Mouse (Mus musculus): ENCODE data around the gene Mrpl12. TPM values are rescaled to one million over a fixed set of nuclear protein-coding genes. Genes with fewer than 3 reads are reported as not detected.

Gene Mrpl12
- total and polyA plus RNA-seq, 3 experiments, result 374 to 461 (median 457) TPM

DNA sequence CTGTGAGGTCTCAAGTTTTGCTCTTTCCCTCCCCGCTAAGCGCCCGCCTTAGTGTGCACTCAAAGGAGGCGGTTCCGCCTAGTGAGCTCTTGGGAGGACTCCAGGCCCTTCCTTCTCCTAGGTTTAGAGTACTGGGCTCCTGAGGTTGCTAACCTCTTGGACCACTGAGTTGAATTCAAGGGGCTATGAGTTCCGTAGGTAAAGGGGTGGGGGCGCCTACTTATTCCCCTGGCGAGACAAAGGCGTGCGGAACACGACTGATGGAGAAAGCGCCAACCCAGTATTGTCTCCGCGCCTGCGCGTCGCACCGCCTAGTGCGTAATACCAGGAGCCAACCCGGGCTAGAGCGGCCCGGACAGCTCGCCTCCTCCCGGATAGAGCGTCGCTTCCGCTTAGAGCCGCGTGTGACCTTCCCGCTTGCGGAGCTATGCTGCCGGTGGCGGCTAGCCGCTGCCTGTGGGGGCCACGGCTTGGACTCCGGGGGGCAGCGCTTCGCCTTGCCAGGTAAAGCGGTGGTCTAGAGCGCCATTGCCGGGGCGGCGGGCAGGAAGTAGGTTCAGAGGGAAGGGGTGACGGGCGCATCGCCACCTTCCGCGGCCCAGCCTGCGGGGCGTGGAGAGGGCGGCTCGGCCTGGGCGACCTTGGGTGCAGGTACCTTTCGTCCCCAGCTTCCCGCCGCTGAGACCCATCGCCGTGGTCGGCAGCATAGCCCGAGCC lies at the start of gene Mrpl12 (continued):
- TF ChIP-seq KAT2A (conservative IDR thresholded peaks at IDR 0.05; ENCODE audit: low read depth, low read length) (peak; percentile 92), MEF2A (IDR thresholded peaks at IDR 0.05; ENCODE audit: extremely low read depth, insufficient replicate concordance, low read depth, low read length, poor library complexity, severe bottlenecking) (no peak), GABPA (IDR thresholded peaks at IDR 0.05; ENCODE audit: low read depth, low read length) (peak; percentile 49; the same call in 1 of the 2 replicates)

DNA sequence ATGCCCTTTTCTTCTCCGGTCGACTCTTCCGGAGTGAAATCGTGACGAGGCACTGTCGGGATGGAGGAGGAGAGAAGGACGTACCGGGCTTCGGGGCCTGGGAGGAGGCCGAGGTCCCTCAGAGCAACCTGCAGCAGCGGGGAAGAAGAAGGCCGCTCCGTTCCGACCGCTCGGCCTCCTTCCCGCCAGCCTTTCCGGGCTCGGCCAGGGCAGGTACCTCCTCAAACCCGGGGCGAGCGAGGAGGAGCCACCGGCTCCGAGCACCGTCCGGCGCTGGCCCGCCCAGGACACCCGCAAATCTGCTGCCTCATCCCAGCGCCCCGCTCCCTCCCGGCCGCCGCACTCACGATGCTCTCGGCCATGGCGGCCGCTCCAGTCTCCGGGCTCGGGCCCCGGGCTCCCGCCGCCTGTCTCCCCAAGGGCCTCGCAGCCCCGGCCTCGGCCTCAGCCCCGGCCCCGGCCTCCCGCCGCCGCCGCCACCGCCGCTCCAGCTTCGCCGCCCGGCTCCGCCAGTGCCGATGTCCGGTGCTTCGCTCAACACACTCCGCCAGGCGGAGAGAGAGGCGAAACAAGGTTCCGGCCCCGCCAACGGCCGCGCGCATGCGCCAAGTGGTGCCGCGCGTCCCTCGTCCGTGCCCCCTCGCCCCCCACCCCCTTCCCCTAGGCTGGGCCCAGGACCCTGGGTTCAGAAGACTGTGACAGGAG lies 47.1 kb upstream of the Mrpl12 start, which contains the start of gene Nploc4:
Gene Nploc4, minus strand, starts transcription at position 557 of the 705 bp plus-strand sequence.
- peaks cover 37% of the 10 kb centered on the region for H3K79me2 ChIP-seq (ENCODE audit: control insufficient read depth, insufficient read depth, low read length, poor library complexity)
- H3K9ac ChIP-seq (ENCODE audit: control insufficient read depth, low read depth, low read length, poor library complexity, severe bottlenecking), result peak within 1 kb of the TSS; percentile 97
- H3K27me3 ChIP-seq (ENCODE audit: control insufficient read depth in 1 of 2, insufficient read depth in 2 of 2, low read length in 2 of 2), result no peaks in the 10 kb centered on the region
- H3K27ac ChIP-seq (ENCODE audit: control insufficient read depth, low read depth, low read length), result peak within 1 kb of the TSS; percentile 84
- peak within 1 kb of the TSS; percentile 95 to 100 for H3K4me3 ChIP-seq (ENCODE audit: control insufficient read depth in 1 of 2, insufficient read depth in 1 of 2, low read depth in 2 of 2, low read length in 2 of 2)
- H3K4me1 ChIP-seq (ENCODE audit: control insufficient read depth in 1 of 2, insufficient read depth in 2 of 2, low read length in 2 of 2), result peaks cover 6 to 12% of the 10 kb centered on the region in 2 experiments
- H3K36me3 ChIP-seq (ENCODE audit: control insufficient read depth in 1 of 2, insufficient read depth in 2 of 2, low read length in 2 of 2), result peaks cover 15 to 23% of the 10 kb centered on the region in 2 experiments
- DNase-seq (ENCODE audit: low read depth, low spot score), result peak; percentile 94
- no peaks in the 10 kb centered on the region for H3K9me3 ChIP-seq (replicated peaks; ENCODE audit: insufficient read depth, low read length)
- TF ChIP-seq NELFE (IDR thresholded peaks at IDR 0.05; ENCODE audit: low read depth, low read length) (peak; percentile 91), MEF2A (IDR thresholded peaks at IDR 0.05; ENCODE audit: extremely low read depth, insufficient replicate concordance, low read depth, low read length, poor library complexity, severe bottlenecking) (no peak), MAZ (IDR thresholded peaks at IDR 0.05; ENCODE audit: low read depth, low read length) (peak; percentile 34; the same call in 1 of the 2 replicates), ZC3H11A (IDR thresholded peaks at IDR 0.05; ENCODE audit: low read depth, low read length) (0 out of 2 replicates have a peak, but pooled peaks have one; percentile 25), E2F4 (IDR thresholded peaks at IDR 0.05; ENCODE audit: borderline replicate concordance, low read depth, low read length) (no peak), MYC (IDR thresholded peaks at IDR 0.05; ENCODE audit: low read depth, low read length) (no peak), ZKSCAN1 (IDR thresholded peaks at IDR 0.05; ENCODE audit: low read depth, low read length) (no peak), SMC3 (IDR thresholded peaks at IDR 0.05; ENCODE audit: low read depth, low read length) (no peak), CHD2 (IDR thresholded peaks at IDR 0.05; ENCODE audit: low read length) (no peak), JUND (IDR thresholded peaks at IDR 0.05; ENCODE audit: low read depth, low read length) (no peak), POLR2AphosphoS2 (IDR thresholded peaks at IDR 0.05; ENCODE audit: low read length) (no peak; the same call in 1 of the 2 replicates), TCF12 (IDR thresholded peaks at IDR 0.05; ENCODE audit: low read depth, low read length) (peak; percentile 86), BHLHE40 (IDR thresholded peaks at IDR 0.05; ENCODE audit: borderline replicate concordance, low read depth, low read length) (no peak), ZMIZ1 (IDR thresholded peaks at IDR 0.05; ENCODE audit: low read depth, low read length) (0 out of 2 replicates have a peak, but pooled peaks have one; percentile 53), MAFK (IDR thresholded peaks at IDR 0.05; ENCODE audit: borderline replicate concordance, low read depth, low read length) (no peak), RAD21 (IDR thresholded peaks at IDR 0.05; ENCODE audit: low read depth, low read length) (no peak), TBP (IDR thresholded peaks at IDR 0.05; ENCODE audit: low read depth, low read length) (peak; percentile 69; the same call in 1 of the 2 replicates), POLR2A (IDR thresholded peaks at IDR 0.05; ENCODE audit: control insufficient read depth in 1 of 2, insufficient read depth in 1 of 2, low read depth in 1 of 2, low read length in 2 of 2, poor library complexity in 1 of 2) (peak; percentile 81 to 92; a peak in 3 of 4 replicates), ELF1 (IDR thresholded peaks at IDR 0.05; ENCODE audit: low read depth, low read length) (peak; percentile 68), ZNF384 (IDR thresholded peaks at IDR 0.05; ENCODE audit: low read depth, low read length) (no peak), POLR2AphosphoS5 (IDR thresholded peaks at IDR 0.05; ENCODE audit: borderline replicate concordance, low read depth, low read length) (no peak), GABPA (IDR thresholded peaks at IDR 0.05; ENCODE audit: low read depth, low read length) (no peak), UBTF (IDR thresholded peaks at IDR 0.05; ENCODE audit: borderline replicate concordance, insufficient read depth, low read depth, low read length) (0 out of 2 replicates have a peak, but pooled peaks have one; percentile 28), NRF1 (IDR thresholded peaks at IDR 0.05; ENCODE audit: insufficient read depth, low read depth, low read length, poor library complexity, severe bottlenecking) (peak; percentile 86), TAL1 (IDR thresholded peaks at IDR 0.05; ENCODE audit: low read length) (no peak), KAT2A (conservative IDR thresholded peaks at IDR 0.05; ENCODE audit: low read depth, low read length) (no peak; the same call in 1 of the 2 replicates), RCOR1 (IDR thresholded peaks at IDR 0.05; ENCODE audit: low read depth, low read length) (no peak), MYB (IDR thresholded peaks at IDR 0.05; ENCODE audit: low read depth, low read length) (no peak), MXI1 (IDR thresholded peaks at IDR 0.05; ENCODE audit: low read depth, low read length) (peak; percentile 46), GATA1 (IDR thresholded peaks at IDR 0.05; ENCODE audit: low read depth, low read length) (no peak), MAX (IDR thresholded peaks at IDR 0.05; ENCODE audit: low read length) (no peak), CHD1 (IDR thresholded peaks at IDR 0.05; ENCODE audit: low read depth, low read length) (peak; percentile 83)
